Mouse (Mus musculus): ENCODE measurements around the gene Tdrd3.

GRCm38 (mm10) chr14:87567034-87567461 is 150.6 kb downstream of the Tdrd3 start:
- TF ChIP-seq CTCF (IDR thresholded peaks at IDR 0.05; ENCODE audit: low read depth, low read length) (no peak), GATA1 (IDR thresholded peaks at IDR 0.05; ENCODE audit: borderline replicate concordance, low read length) (no peak), TAL1 (conservative IDR thresholded peaks at IDR 0.05; ENCODE audit: low read depth, low read length) (no peak), POLR2AphosphoS5 (IDR thresholded peaks at IDR 0.05; ENCODE audit: insufficient replicate concordance, low read depth, low read length) (no peak), GATA2 (IDR thresholded peaks at IDR 0.05; ENCODE audit: borderline replicate concordance, low read depth, low read length) (no peak)

All from G1E (cell line).